10 mouse cellular contexts compared by ENCODE assay signal in the genomic region with DNA sequence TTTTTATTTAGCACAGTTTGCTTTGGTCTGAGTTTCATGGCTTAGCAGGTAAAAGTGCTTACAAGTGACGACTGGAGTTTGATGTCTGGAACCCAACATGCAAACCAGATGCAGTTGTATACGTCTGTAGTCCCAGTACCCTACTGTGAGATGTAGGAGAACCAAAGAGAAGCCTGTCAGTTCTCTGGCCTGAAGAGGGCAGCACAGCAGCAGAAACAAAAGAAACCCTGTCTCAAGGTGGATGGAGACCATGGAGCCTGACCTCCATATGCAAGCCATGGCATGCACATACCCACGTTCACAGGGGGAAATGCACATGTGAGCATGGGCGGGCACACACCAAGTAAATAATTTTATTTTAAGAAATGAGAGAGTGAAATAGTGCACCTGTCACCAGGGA. TPM values are rescaled to one million over a fixed set of nuclear protein-coding genes. Genes with fewer than 3 reads are reported as not detected.
DNase-seq lines count a peak whose midpoint lies in the region; ATAC-seq and TF ChIP-seq lines count a peak whose summit lies in the region.
"Had no signal": no experiment of that assay in that cellular context is flagged by ENCODE, and none has a peak within 500 bp of the region (broad histone marks: within the 10 kb centered on the region; RNA-seq: fewer than 3 reads in every experiment).

No protein-coding gene starts in this region.

- 0 out of 2 replicates have a peak, but pooled peaks have one; percentile 7 for TF ChIP-seq CTCF in G1E (IDR thresholded peaks at IDR 0.05; ENCODE audit: low read depth, low read length)

- 42% methylated on average over 4 of the region's 4 CpGs for whole genome bisulfite sequencing in kidney, embryonic 15.5 days

- no peaks in the 10 kb centered on the region for H3K36me3 ChIP-seq in kidney, embryonic 15.5 days
- H3K36me3 ChIP-seq in G1E (replicated peaks): no peaks in the 10 kb centered on the region
- H3K36me3 ChIP-seq: embryonic facial prominence, embryonic 13.5 days; midbrain, embryonic 12.5 days had no signal

- H3K4me1 ChIP-seq in kidney, embryonic 15.5 days: no peaks in the 10 kb centered on the region
- H3K4me1 ChIP-seq in G1E (ENCODE audit: insufficient read depth, low read depth, low read length): peaks cover 14% of the 10 kb centered on the region
- H3K4me1 ChIP-seq: midbrain, embryonic 12.5 days had no signal

- H3K4me2 ChIP-seq in kidney, embryonic 15.5 days: no peak overlapping the region
- H3K4me2 ChIP-seq: embryonic facial prominence, embryonic 13.5 days; midbrain, embryonic 12.5 days had no signal

- H3K4me3 ChIP-seq in kidney, embryonic 15.5 days (replicated peaks): no peak overlapping the region
- H3K4me3 ChIP-seq in G1E (ENCODE audit: low read depth, low read length): no peak overlapping the region
- H3K4me3 ChIP-seq: embryonic facial prominence, embryonic 13.5 days; midbrain, embryonic 12.5 days had no signal

- no peak; the same call in 1 of the 2 replicates for ATAC-seq in kidney, embryonic 15.5 days (replicated peaks; ENCODE audit: low FRiP score)
- ATAC-seq in G1E (ENCODE audit: extremely low read depth, insufficient number of reproducible peaks, low FRiP score, poor library complexity, severe bottlenecking): no peak; the same call in 1 of the 2 replicates
- ATAC-seq in megakaryocyte, adult 5-6 weeks (ENCODE audit: poor library complexity, severe bottlenecking): peak; percentile 97

- no peaks in the 10 kb centered on the region for H3K27me3 ChIP-seq in kidney, embryonic 15.5 days
- peaks cover 8% of the 10 kb centered on the region for H3K27me3 ChIP-seq in G1E (ENCODE audit: insufficient read depth, low read length)
- H3K27me3 ChIP-seq: embryonic facial prominence, embryonic 13.5 days; midbrain, embryonic 12.5 days had no signal

- H3K27ac ChIP-seq in kidney, embryonic 15.5 days: no peak overlapping the region
- H3K27ac ChIP-seq: embryonic facial prominence, embryonic 13.5 days; midbrain, embryonic 12.5 days had no signal

- no peaks in the 10 kb centered on the region for H3K9me3 ChIP-seq in kidney, embryonic 15.5 days (replicated peaks)
- no peaks in the 10 kb centered on the region for H3K9me3 ChIP-seq in G1E (replicated peaks)
- H3K9me3 ChIP-seq: embryonic facial prominence, embryonic 13.5 days; midbrain, embryonic 12.5 days had no signal

- DNase-seq in kidney, adult 11 months: peak; percentile 43
- no peak for DNase-seq in G1E (ENCODE audit: low spot score)
- DNase-seq in cerebellum, postnatal 10 days: peak; percentile 69 to 72
- DNase-seq in heart, adult 9 months (ENCODE audit: low spot score in 2 of 2): peak; percentile 46 to 73
- peak; percentile 52 for DNase-seq in layer of hippocampus, adult 9-10 months (ENCODE audit: low spot score)
- DNase-seq in thymus, postnatal 10 days (ENCODE audit: low spot score in 2 of 2): peak; percentile 14 to 39

- H3K9ac ChIP-seq in kidney, embryonic 15.5 days: no peak overlapping the region
- H3K9ac ChIP-seq: embryonic facial prominence, embryonic 13.5 days; midbrain, embryonic 12.5 days had no signal

RNA-seq across cellular contexts. Expression of a gene that starts 54.9 kb away (rescaled TPM):
- 3.6 and 5.1 TPM in 2 replicates for polyA plus RNA-seq in kidney, embryonic 15.5 days (2015; fragmentation: Nextera tagmentation; extraction: Ambion mirVana)
- not detected in 2 replicates for total RNA-seq in G1E (2014; fragmentation: Nextera tagmentation)
- 0.06 and 0.11 TPM in 2 replicates for total RNA-seq in G1E (2017)
- polyA plus RNA-seq in G1E (2012): 0.03 and 0.04 TPM in 2 replicates
- total RNA-seq in megakaryocyte, adult 5-6 weeks (2015): 10.8 and 11.1 TPM in 2 replicates
- total RNA-seq in megakaryocyte, adult 5-6 weeks (2017): 12.2 and 18.5 TPM in 2 replicates

Comparison
In these comparisons a context has a peak if more than half of its experiments do, and no peak if none do; other contexts are left out.
1. RNA of a gene that starts 54.9 kb away (total RNA-seq): 10.8 to 18.5 TPM in megakaryocyte, adult 5-6 weeks; 0.06 to 0.11 TPM in G1E; every median in the first group is over 10 times any median in the second.